Mouse (Mus musculus) left cerebral cortex, adult 6 months (tissue): ENCODE measurements around the gene Fam69b. TPM values are rescaled to one million over a fixed set of nuclear protein-coding genes. Genes with fewer than 3 reads are reported as not detected.

ENCODE experiments used
- long read RNA-seq, 2 experiments: library from polyadenylated mRNA; unstranded; transcript quantifications; one replicate each; pipeline ENCODE4 v2.0.0; 2019 to 2020
- polyA plus RNA-seq: library from polyadenylated mRNA; unstranded; fragments of <200 nt; fragmentation: Nextera tagmentation; gene quantifications from 2 replicates; pipeline ENCODE4 v1.2.3, GENCODE M21; 2021

The Fam69b gene
- 29.9 and 103 TPM in 2 replicates for polyA plus RNA-seq
- long read RNA-seq, experiment 1, transcript Fam69b-201 (5 exons, 1,622 nt): major isoform, 139 of 156 reads
- long read RNA-seq, experiment 1, partial matches to known transcripts: 0 of 156 reads
- long read RNA-seq, experiment 1, other reads (novel, unspliced or antisense): 17 of 156 reads
- long read RNA-seq, experiment 2, transcript Fam69b-201 (5 exons, 1,622 nt): major isoform, 22 of 39 reads
- long read RNA-seq, experiment 2, partial matches to known transcripts: 14 of 39 reads
- long read RNA-seq, experiment 2, other reads (novel, unspliced or antisense): 3 of 39 reads

GRCm38 (mm10) chr2:26627921-26628739 is at the start of gene Fam69b:
Gene Fam69b (plus strand): TSS chr2:26628457.

GRCm38 (mm10) chr2:26579714-26580113 is 48.5 kb upstream of the Fam69b start, which contains the start of gene Egfl7:
Gene Egfl7 (plus strand): TSS chr2:26580014.

GRCm38 (mm10) chr2:26586294-26587043 is 41.8 kb upstream of the Fam69b start, which contains the start of gene Gm20532:
Gene Gm20532 (plus strand): TSS chr2:26586639.

GRCm38 (mm10) chr2:26603720-26604671 is 24.3 kb upstream of the Fam69b start, which contains the start of gene Agpat2:
Gene Agpat2 (minus strand): TSS chr2:26604417.

GRCm38 (mm10) chr2:26671182-26671581 is 42.9 kb downstream of the Fam69b start, which contains the start of gene Lcn4:
Gene Lcn4 (minus strand): TSS chr2:26671282.

Other genes with a start within 250 kb of the Fam69b start
- gene Snapc4, start 247.8 kb upstream of the Fam69b start, polyA plus RNA-seq: 5.9 and 6.4 TPM in 2 replicates
- gene Entr1, start 239.1 kb upstream of the Fam69b start, polyA plus RNA-seq: 64.1 and 80.9 TPM in 2 replicates
- gene Pmpca, start 239.1 kb upstream of the Fam69b start, polyA plus RNA-seq: 56.5 and 58.2 TPM in 2 replicates
- gene Inpp5e, start 219.3 kb upstream of the Fam69b start, polyA plus RNA-seq: 5.0 and 6.7 TPM in 2 replicates
- 7.3 and 9.8 TPM in 2 replicates for gene Sec16a, start 183.2 kb upstream of the Fam69b start, polyA plus RNA-seq
- gene Notch1, start 111.8 kb upstream of the Fam69b start, polyA plus RNA-seq: 4.5 and 5.6 TPM in 2 replicates
- gene Egfl7, start 48.4 kb upstream of the Fam69b start, polyA plus RNA-seq: 106 and 107 TPM in 2 replicates
- not detected in 2 replicates for gene Gm20532, start 41.8 kb upstream of the Fam69b start, polyA plus RNA-seq
- gene Agpat2, start 24.0 kb upstream of the Fam69b start, polyA plus RNA-seq: 0.97 and 2.5 TPM in 2 replicates
- gene Lcn4, start 42.8 kb downstream of the Fam69b start, polyA plus RNA-seq: not detected in 2 replicates
- not detected in 2 replicates for gene Abo, start 236.5 kb downstream of the Fam69b start, polyA plus RNA-seq